Mouse (Mus musculus) liver, embryonic 12.5 days (tissue): ENCODE data around the gene Tmem50b. TPM values are rescaled to one million over a fixed set of nuclear protein-coding genes. Genes with fewer than 3 reads are reported as not detected.

Experiments used
- ATAC-seq: fragments of 200-750 bp; cut with Nextera tagmentation; 2 replicates; pipeline ENCODE4 v1.8.0; 2017; ENCODE audit warnings: moderate number of reproducible peaks, mild to moderate bottlenecking, moderate library complexity
- H3K27ac ChIP-seq: fragments of 300-500 bp; sonication (generic); 2 replicates; pipeline ENCODE4 v1.5.1; 2016; ENCODE audit warnings: mild to moderate bottlenecking
- H3K27me3 ChIP-seq: fragments of 300-500 bp; sonication (generic); replicated peaks from 2 replicates; pipeline ENCODE4 v1.6.1; 2016; ENCODE audit warnings: mild to moderate bottlenecking, moderate library complexity
- H3K36me3 ChIP-seq: fragments of 300-500 bp; sonication (generic); 2 replicates; pipeline ENCODE4 v1.6.1; 2016; ENCODE audit warnings: mild to moderate bottlenecking, moderate library complexity
- H3K4me1 ChIP-seq: fragments of 300-500 bp; sonication (generic); 2 replicates; pipeline ENCODE4 v1.6.1; 2016
- H3K4me2 ChIP-seq: fragments of 300-500 bp; sonication (generic); 2 replicates; pipeline ENCODE4 v1.6.1; 2016; ENCODE audit warnings: mild to moderate bottlenecking, moderate library complexity
- H3K4me3 ChIP-seq: fragments of 300-500 bp; sonication (generic); 2 replicates; pipeline ENCODE4 v1.5.1; 2016; ENCODE audit warnings: mild to moderate bottlenecking, moderate library complexity
- H3K9ac ChIP-seq: fragments of 300-500 bp; sonication (generic); 2 replicates; pipeline ENCODE4 v1.6.1; 2016; ENCODE audit warnings: mild to moderate bottlenecking, moderate library complexity
- H3K9me3 ChIP-seq: fragments of 300-500 bp; sonication (generic); replicated peaks from 2 replicates; pipeline ENCODE4 v1.6.1; 2016; ENCODE audit warnings: mild to moderate bottlenecking, moderate library complexity
- WGBS: fragments of 180-500 bp; shearing (Covaris S2); methylation state at CpG from one replicate; pipeline ENCODE4 v1.1.7; 2016; ENCODE audit not compliant: insufficient replicate concordance; 5-methylcytosine and 5-hydroxymethylcytosine counted together
- polyA plus RNA-seq: library from polyadenylated mRNA; unstranded; fragments of >200 nt; fragmentation: Nextera tagmentation; extraction: Ambion mirVana; gene quantifications from 2 replicates; pipeline ENCODE4 v1.2.1, GENCODE M21; 2016

Gene Tmem50b
- polyA plus RNA-seq, 1 experiment from 2014 or later: 6.8 TPM

GRCm38 (mm10) chr16:91606958-91607357 is 9.4 kb upstream of the Tmem50b start:
- Histone ChIP-seq H3K27me3 (peaks cover 9% of the 10 kb centered on the region; the same call in 1 of the 2 replicates), H3K4me2 (no peak overlapping the region), H3K4me1 (no peaks in the 10 kb centered on the region), H3K4me3 (no peak overlapping the region), H3K36me3 (no peaks in the 10 kb centered on the region), H3K27ac (no peak overlapping the region), H3K9ac (no peak overlapping the region), H3K9me3 (no peaks in the 10 kb centered on the region)
- WGBS: 52% methylated on average over 8 of the region's 8 CpGs
- ATAC-seq: no peak

DNA sequence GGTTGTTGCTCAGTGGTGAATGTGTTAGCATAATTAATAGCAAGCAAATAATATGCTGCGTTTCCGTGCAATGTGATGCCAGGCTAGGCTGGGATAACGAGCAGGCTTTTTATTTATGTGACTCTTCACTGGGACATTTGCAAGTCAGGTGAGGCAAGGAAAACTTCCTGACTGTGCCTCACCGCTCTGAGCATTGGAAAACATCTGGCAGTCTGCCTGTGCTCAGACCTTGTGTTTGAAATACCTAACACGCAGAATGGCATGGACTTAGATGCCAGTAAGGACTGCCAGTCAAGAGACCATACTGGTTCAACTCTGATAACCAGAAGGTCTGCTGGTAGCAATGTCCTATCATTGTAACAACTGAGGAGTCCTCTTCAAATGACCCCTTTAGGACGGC is 7.6 kb upstream of the Tmem50b start:
- H3K27me3 ChIP-seq: peaks cover 21% of the 10 kb centered on the region; the same call in 1 of the 2 replicates
- H3K4me1 ChIP-seq: no peaks in the 10 kb centered on the region
- H3K4me3 ChIP-seq: no peak overlapping the region
- H3K4me2 ChIP-seq: no peak overlapping the region
- H3K36me3 ChIP-seq: no peaks in the 10 kb centered on the region
- no peak for ATAC-seq
- H3K27ac ChIP-seq: no peak overlapping the region
- 78% methylated on average over 6 of the region's 6 CpGs for WGBS
- H3K9ac ChIP-seq: no peak overlapping the region
- H3K9me3 ChIP-seq: no peaks in the 10 kb centered on the region

GRCm38 (mm10) chr16:91601693-91602092 is 4.1 kb upstream of the Tmem50b start:
- Histone ChIP-seq H3K4me3 (no peak overlapping the region), H3K27ac (no peak overlapping the region), H3K36me3 (no peaks in the 10 kb centered on the region), H3K4me1 (peaks cover 13% of the 10 kb centered on the region), H3K9me3 (no peaks in the 10 kb centered on the region), H3K9ac (no peak overlapping the region), H3K4me2 (no peak overlapping the region), H3K27me3 (peaks cover 42% of the 10 kb centered on the region)
- no peak for ATAC-seq
- 58% methylated on average over 9 of the region's 9 CpGs for WGBS

DNA sequence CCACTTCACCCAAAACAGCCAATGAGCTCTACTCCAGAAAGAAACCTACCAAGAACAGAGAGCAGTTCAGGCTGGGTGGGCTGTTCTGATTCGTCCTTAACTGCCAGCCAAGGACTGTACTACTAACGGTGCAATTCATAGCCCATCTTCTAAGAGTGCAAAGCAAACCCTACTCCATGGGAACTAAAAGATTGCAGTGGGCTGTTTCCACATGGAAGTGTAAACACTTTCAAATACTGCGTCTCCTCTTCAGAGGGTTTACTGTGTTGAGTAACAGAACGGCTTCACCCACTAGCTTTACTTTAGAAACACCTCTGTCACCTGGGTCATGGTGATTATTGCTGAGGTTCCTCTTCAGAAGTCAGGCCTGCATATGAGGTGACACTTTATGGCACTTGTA is 3.5 kb upstream of the Tmem50b start:
- 72% methylated on average over 4 of the region's 4 CpGs for WGBS

GRCm38 (mm10) chr16:91599242-91599641 is 1.6 kb upstream of the Tmem50b start:
- Histone ChIP-seq H3K9ac (no peak overlapping the region), H3K4me3 (no peak overlapping the region), H3K4me2 (no peak overlapping the region), H3K27ac (no peak overlapping the region), H3K4me1 (peaks cover 25% of the 10 kb centered on the region), H3K27me3 (peaks cover 46% of the 10 kb centered on the region), H3K36me3 (no peaks in the 10 kb centered on the region), H3K9me3 (no peaks in the 10 kb centered on the region)
- ATAC-seq: no peak

More for the DNA sequence above, 3.5 kb upstream of the Tmem50b start:
- H3K27me3 ChIP-seq: peaks cover 44% of the 10 kb centered on the region
- no peak overlapping the region for H3K27ac ChIP-seq
- no peak overlapping the region for H3K9ac ChIP-seq
- ATAC-seq: no peak
- peaks cover 19% of the 10 kb centered on the region for H3K4me1 ChIP-seq
- H3K36me3 ChIP-seq: no peaks in the 10 kb centered on the region
- no peak overlapping the region for H3K4me2 ChIP-seq
- no peak overlapping the region for H3K4me3 ChIP-seq
- H3K9me3 ChIP-seq: no peaks in the 10 kb centered on the region

DNA sequence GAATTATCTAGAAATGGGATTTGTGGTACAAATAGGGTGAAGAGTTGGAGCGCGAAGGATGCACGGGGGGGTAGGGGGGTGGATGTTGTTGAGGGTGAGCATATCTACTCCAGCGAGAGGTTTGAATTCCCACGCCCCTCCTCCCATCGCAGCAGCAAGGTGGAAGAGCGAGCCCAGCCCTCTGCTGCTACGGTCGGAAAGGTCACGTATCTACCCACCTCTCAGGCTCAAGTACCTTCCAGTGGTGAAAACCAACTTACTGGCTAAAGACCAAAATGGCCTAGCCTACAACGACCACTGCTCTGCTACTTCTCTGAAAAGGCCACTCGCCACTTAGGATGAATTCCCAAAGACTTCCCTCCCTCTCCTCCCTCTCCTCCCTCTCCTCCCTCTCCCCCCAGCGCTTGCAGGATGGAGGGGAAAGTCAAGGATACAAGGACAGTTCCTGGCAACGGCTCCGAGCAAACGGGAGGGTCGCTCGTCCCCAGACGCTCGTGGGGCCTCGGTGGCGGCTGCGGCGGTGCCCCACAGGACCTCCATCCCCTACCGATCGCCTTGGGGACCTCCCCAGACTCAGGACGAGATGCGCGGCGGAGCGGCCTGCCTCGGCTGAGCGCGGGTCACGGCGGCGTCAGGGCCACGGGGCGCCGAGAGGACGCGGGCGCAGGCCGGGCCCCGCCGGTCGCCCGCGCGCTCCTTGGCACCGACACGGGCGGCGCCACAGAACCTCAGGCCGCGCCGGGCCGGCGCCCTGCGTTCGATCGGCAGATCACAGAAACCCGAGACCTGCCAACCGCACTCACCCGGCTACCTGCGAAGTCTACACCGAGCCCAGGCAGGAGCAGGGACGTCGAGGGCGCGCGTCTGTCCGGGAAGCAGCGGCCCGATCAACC is 575 bp downstream of the Tmem50b start:
- peak; percentile 68 for ATAC-seq
- Histone ChIP-seq H3K9me3 (no peaks in the 10 kb centered on the region), H3K36me3 (no peaks in the 10 kb centered on the region), H3K9ac (peak overlapping the region; percentile 79), H3K27ac (peak overlapping the region; percentile 32; the same call in 1 of the 2 replicates), H3K27me3 (peaks cover 49% of the 10 kb centered on the region), H3K4me2 (peak overlapping the region; percentile 100), H3K4me3 (peak overlapping the region; percentile 76), H3K4me1 (peaks cover 36% of the 10 kb centered on the region)
- under 1% methylated on average over 62 of the region's 75 CpGs for WGBS

DNA sequence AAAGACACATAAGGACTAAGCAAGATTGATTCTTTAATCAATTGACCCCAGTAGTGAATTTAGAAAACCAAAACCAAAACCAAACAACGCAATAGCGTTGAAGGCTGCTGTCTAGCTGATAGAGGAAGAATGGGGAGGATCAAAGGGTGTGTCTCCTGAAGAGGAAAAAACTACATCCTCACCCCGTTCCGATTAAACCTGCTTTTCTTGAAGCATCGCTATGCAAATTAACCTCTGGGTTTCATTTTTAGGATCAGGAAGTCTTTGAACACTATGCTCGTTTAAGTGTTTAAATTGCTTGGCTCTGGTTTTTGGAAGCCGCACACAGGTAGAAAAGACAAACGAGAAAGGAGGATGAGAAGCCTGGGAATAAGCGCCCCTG is 1.2 kb downstream of the Tmem50b start:
- Histone ChIP-seq H3K4me2 (peak overlapping the region; percentile 100), H3K4me1 (peaks cover 36% of the 10 kb centered on the region), H3K9ac (peak overlapping the region; percentile 79; the same call in 1 of the 2 replicates), H3K36me3 (no peaks in the 10 kb centered on the region), H3K9me3 (no peaks in the 10 kb centered on the region), H3K27me3 (peaks cover 45% of the 10 kb centered on the region), H3K4me3 (peak overlapping the region; percentile 76), H3K27ac (no peak overlapping the region)
- ATAC-seq: no peak
- WGBS: 9% methylated on average over 9 of the region's 9 CpGs

DNA sequence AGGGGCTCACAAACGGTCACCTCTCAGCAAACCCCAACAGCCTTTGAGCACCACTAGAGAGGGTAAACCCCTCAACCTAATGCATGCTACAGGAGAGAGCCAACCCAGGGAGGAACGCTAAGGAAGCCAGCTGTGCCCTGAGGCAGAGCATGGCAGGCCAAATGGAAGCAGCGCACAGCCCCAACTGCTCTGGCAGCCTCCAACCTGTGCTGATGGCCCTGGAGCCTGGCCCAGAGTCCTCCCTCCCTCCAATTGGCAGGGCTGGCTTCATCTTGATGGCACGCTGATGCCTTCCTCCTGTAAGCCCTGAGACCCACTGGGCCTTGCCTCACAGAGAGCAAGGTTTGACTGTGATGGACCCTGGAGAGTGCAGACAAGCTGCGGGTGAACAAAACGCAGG is 2.5 kb downstream of the Tmem50b start:
- H3K36me3 ChIP-seq: no peaks in the 10 kb centered on the region
- no peak overlapping the region for H3K4me3 ChIP-seq
- no peak for ATAC-seq
- 74% methylated on average over 6 of the region's 6 CpGs for WGBS
- H3K4me1 ChIP-seq: peaks cover 36% of the 10 kb centered on the region
- no peak overlapping the region for H3K27ac ChIP-seq
- H3K27me3 ChIP-seq: peaks cover 42% of the 10 kb centered on the region
- H3K9ac ChIP-seq: no peak overlapping the region
- no peak overlapping the region for H3K4me2 ChIP-seq
- H3K9me3 ChIP-seq: no peaks in the 10 kb centered on the region

GRCm38 (mm10) chr16:91593262-91593661 is 4.3 kb downstream of the Tmem50b start:
- H3K4me1 ChIP-seq: peaks cover 35% of the 10 kb centered on the region
- no peak overlapping the region for H3K4me3 ChIP-seq
- H3K27ac ChIP-seq: no peak overlapping the region
- peaks cover 28% of the 10 kb centered on the region for H3K27me3 ChIP-seq
- H3K4me2 ChIP-seq: no peak overlapping the region
- no peak for ATAC-seq
- 71% methylated on average over 3 of the region's 3 CpGs for WGBS
- no peaks in the 10 kb centered on the region for H3K9me3 ChIP-seq
- no peak overlapping the region for H3K9ac ChIP-seq
- H3K36me3 ChIP-seq: no peaks in the 10 kb centered on the region

- WGBS: 46% methylated on average over 8 of the region's 8 CpGs
- H3K27ac ChIP-seq: no peak overlapping the region
- no peaks in the 10 kb centered on the region for H3K36me3 ChIP-seq
- no peak overlapping the region for H3K4me3 ChIP-seq
- no peak overlapping the region for H3K9ac ChIP-seq
- peaks cover 34% of the 10 kb centered on the region for H3K4me1 ChIP-seq
- H3K9me3 ChIP-seq: no peaks in the 10 kb centered on the region
- H3K27me3 ChIP-seq: peaks cover 24% of the 10 kb centered on the region
- H3K4me2 ChIP-seq: no peak overlapping the region
- no peak for ATAC-seq
Measured at GRCm38 (mm10) chr16:91592162-91592561, 5.4 kb downstream of the Tmem50b start.

- Histone ChIP-seq H3K4me1 (peaks cover 11% of the 10 kb centered on the region), H3K9ac (no peak overlapping the region), H3K4me2 (no peak overlapping the region), H3K4me3 (no peak overlapping the region), H3K36me3 (no peaks in the 10 kb centered on the region), H3K27me3 (peaks cover 10% of the 10 kb centered on the region), H3K27ac (no peak overlapping the region), H3K9me3 (no peaks in the 10 kb centered on the region)
- ATAC-seq: no peak
- 68% methylated on average over 3 of the region's 3 CpGs for WGBS
Measured at GRCm38 (mm10) chr16:91588703-91589102, 8.9 kb downstream of the Tmem50b start.

- peaks cover 8% of the 10 kb centered on the region for H3K27me3 ChIP-seq
- peaks cover 11% of the 10 kb centered on the region for H3K4me1 ChIP-seq
- WGBS: 54% methylated on average over 6 of the region's 6 CpGs
- no peaks in the 10 kb centered on the region for H3K9me3 ChIP-seq
- H3K4me2 ChIP-seq: no peak overlapping the region
- no peaks in the 10 kb centered on the region for H3K36me3 ChIP-seq
- H3K27ac ChIP-seq: no peak overlapping the region
- no peak overlapping the region for H3K4me3 ChIP-seq
- H3K9ac ChIP-seq: no peak overlapping the region
- ATAC-seq: no peak
Measured at GRCm38 (mm10) chr16:91587730-91588453, 9.7 kb downstream of the Tmem50b start.
